Mouse (Mus musculus) sigmoid colon, adult 10 weeks (tissue): ENCODE measurements around the gene Asxl2. TPM values are rescaled to one million over a fixed set of nuclear protein-coding genes. Genes with fewer than 3 reads are reported as not detected.

Experiments used
- polyA plus RNA-seq: library from polyadenylated mRNA; stranded (reverse); fragments of 350-450 nt; fragmentation: Illumina TruSeq; extraction: RNeasy Lipid Tissue Mini Kit (QIAGEN cat#74804); gene quantifications from one replicate; pipeline ENCODE4 v1.2.3, GENCODE M21; 2014; ENCODE audit warnings: low read depth, low replicate concordance

The Asxl2 gene
- polyA plus RNA-seq: 47.0 TPM

GRCm38 (mm10) chr12:3426530-3427034, at the start of gene Asxl2:
Asxl2 (plus strand) TSS chr12:3426857.

Other genes starting within 250 kb of the Asxl2 start
- gene Rab10, start 116.9 kb upstream of the Asxl2 start, polyA plus RNA-seq: 375 TPM
- 4.5 TPM for gene Kif3c, start 61.7 kb upstream of the Asxl2 start, polyA plus RNA-seq
- 1.7 TPM for gene Dtnb, start 145.5 kb downstream of the Asxl2 start, polyA plus RNA-seq